Mouse (Mus musculus): ENCODE measurements around the gene Pcyt1a.
"Not testable (repeated sequence)": the region's sequence is repeated elsewhere in the genome, so short reads cannot be mapped to it uniquely, and the experiment has no call there.

Gene Pcyt1a

GRCm38 (mm10) chr16:32472276-32473015 is 41.7 kb downstream of the Pcyt1a start:
- DNase-seq (ENCODE audit: low spot score), result no peak

GRCm38 (mm10) chr16:32477315-32477714 is 46.6 kb downstream of the Pcyt1a start:
- DNase-seq (ENCODE audit: low spot score), result no peak

GRCm38 (mm10) chr16:32479415-32479814 is 48.7 kb downstream of the Pcyt1a start:
- no peak for DNase-seq (ENCODE audit: low spot score)

DNA sequence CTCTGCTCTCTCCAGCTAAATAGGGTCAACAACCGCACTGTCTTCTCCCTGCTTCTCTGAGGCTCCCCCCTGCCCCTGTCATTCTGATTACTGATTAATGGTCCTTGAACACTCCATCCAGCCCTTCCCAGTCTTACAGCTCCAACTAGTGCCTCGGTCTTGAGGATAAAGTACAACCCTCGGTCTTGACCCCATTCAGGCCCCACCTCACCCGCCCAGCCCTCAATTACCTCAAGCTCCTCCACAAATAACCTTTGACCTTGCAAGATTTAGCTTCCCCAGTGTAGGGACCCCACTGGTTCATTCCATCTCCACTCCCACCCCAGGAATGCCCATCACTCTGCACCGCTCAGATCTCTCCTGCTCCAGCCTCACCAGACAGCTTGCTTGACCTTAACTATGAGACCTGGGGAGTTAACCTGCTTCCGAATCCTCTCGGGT is 53.7 kb downstream of the Pcyt1a start:
- DNase-seq (ENCODE audit: low spot score), result no peak

DNA sequence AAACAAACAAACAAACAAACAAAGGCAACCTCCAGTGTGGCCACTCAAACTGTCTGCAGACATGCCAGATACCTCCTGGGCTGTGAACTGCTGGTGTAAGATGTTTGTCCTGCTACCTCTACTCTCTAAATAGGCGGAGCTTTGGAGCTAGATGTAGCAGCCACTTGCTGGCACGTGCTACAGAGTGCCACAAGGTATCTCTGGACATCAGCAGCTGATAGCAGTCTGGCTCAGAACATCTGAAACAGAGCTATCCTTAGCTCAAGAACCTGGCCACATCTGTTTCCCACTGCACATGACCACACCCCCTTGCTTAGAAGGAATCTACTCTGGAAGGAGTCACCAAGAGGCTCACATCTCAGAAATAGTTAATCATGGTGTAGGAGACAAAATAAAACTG is 54.5 kb downstream of the Pcyt1a start:
- no peak for DNase-seq (ENCODE audit: low spot score)

GRCm38 (mm10) chr16:32486046-32486445 is 55.3 kb downstream of the Pcyt1a start:
- DNase-seq (ENCODE audit: low spot score), result no peak

GRCm38 (mm10) chr16:32487234-32488111 is 56.8 kb downstream of the Pcyt1a start, which contains the start of gene Slc51a:
TSS of gene Slc51a (minus strand) at chr16:32487879.
- no peak for DNase-seq (ENCODE audit: low spot score)

GRCm38 (mm10) chr16:32488939-32489338 is 58.2 kb downstream of the Pcyt1a start:
- no peak for DNase-seq (ENCODE audit: low spot score)

- not testable (repeated sequence) for DNase-seq (ENCODE audit: low spot score)
Observed at GRCm38 (mm10) chr16:32494371-32494770, 63.6 kb downstream of the Pcyt1a start.

DNA sequence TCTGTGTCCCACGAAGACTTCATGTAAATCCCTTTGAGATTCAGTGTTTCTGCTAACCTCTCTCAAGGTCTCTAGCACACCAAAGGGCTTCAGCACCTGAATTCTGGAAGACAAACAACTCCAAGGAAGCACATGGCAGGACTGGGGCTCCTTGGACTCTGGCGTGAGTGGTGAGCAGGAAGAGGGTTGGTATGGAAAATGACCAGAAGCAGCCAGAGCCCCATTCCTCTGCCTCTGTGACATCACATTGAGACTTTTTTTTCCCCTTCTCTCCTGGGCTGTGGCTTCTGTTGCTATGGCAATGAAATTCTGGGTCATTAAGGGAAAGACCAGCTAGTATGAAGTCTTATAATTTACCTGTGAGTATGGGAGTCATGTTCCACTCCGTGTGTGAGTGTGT is 65.2 kb downstream of the Pcyt1a start, which contains the start of gene Zdhhc19:
Gene Zdhhc19 (plus strand): TSS at position 301 of the 400 bp plus-strand sequence.
- no peak for DNase-seq (ENCODE audit: low spot score)

GRCm38 (mm10) chr16:32498996-32499395 is 68.3 kb downstream of the Pcyt1a start:
- DNase-seq (ENCODE audit: low spot score), result no peak

- DNase-seq (ENCODE audit: low spot score), result peak; percentile 84
Observed at GRCm38 (mm10) chr16:32499430-32500037, 68.8 kb downstream of the Pcyt1a start.

- DNase-seq (ENCODE audit: low spot score), result no peak
Observed at GRCm38 (mm10) chr16:32501459-32501858, 70.7 kb downstream of the Pcyt1a start.

DNA sequence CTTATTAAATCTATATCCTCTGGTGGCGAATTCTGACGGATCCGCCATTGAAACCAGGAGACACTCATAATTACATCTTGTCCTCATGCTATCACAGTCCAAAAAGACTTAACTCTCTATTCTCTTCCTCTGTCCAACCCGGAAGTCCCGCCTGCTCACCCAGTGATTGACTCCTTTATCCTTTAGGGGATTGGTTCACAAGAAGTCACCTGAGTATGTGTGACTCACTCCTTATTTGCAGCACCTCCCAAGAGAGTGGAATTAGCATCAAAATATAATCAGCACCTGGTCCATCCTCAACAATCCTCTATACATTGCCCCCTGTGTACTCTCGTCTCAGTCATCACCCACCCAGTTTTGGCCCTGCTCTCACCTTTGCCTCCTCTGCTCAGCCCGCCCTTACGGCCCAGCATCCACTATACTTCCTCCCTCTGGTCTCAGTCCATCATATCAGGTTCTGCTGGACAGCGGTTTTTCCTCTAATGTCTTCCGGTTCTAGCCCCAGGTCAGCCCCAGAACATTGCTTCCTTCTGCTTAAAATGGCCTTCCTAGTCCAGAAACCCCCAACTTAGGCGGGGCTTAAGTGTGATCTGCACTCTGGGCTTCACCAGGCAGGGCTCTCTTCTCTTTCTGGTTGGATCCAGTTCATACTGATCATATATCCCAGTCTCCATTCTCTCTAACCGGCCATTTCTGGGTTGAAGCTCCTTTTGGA is 72.1 kb downstream of the Pcyt1a start:
- DNase-seq (ENCODE audit: low spot score), result no peak

GRCm38 (mm10) chr16:32503633-32504032 is 72.9 kb downstream of the Pcyt1a start:
- peak; percentile 56 for DNase-seq (ENCODE audit: low spot score)

- DNase-seq (ENCODE audit: low spot score), result no peak
Observed at GRCm38 (mm10) chr16:32506298-32506697, 75.6 kb downstream of the Pcyt1a start.

DNA sequence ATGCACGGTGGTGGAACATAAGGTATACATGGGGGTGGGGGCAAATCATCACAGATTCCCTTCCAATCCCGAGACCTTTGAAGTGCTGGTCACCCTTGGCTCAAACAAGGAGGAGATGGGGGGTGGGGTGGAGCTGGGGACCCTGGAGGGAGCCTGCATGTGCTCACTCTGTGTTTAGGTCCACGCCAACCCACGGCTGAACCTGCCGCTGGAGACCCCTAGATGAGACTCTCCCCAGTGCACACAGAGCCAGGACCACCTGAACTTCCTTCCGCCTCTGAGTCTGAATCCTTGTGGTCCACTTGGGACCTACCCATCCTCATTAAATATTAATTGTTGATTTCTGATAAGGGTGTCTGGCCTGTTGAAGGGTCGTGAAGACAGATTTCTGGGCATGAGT is 76.1 kb downstream of the Pcyt1a start:
- no peak for DNase-seq (ENCODE audit: low spot score)

- no peak for DNase-seq (ENCODE audit: low spot score)
Observed at GRCm38 (mm10) chr16:32507407-32507806, 76.7 kb downstream of the Pcyt1a start.

DNA sequence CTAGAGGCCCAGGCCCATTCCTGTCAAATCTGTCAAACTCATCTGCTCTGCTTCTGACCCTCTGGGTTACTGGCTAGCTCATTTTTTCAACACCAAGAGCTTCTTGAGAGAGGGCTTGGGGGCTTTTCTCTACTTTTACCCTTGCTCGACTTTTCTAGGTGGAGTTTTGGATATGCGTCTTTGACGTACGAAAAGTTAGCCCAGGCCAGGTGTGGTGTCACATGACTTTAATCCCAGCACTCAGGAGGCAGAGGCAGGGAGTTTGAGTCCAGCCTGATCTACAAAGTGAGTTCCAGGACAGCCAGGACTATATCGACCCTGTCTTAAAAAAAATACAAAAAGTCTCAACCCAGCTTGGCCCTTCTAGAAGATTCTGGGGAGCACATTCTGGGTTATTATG is 77.3 kb downstream of the Pcyt1a start:
- DNase-seq (ENCODE audit: low spot score), result no peak

GRCm38 (mm10) chr16:32508506-32509065 is 77.9 kb downstream of the Pcyt1a start:
- no peak for DNase-seq (ENCODE audit: low spot score)

Data from adipocyte (in vitro differentiated cells).